Mouse (Mus musculus) small intestine, adult 2 months (tissue): ENCODE measurements around the gene Cfhr1.

Experiments
- CTCF ChIP-seq: fragments of 200-500 bp; IDR thresholded peaks from 2 replicates; pipeline ENCODE4 v1.5.1; 2012; ENCODE audit warnings: low read depth, mild to moderate bottlenecking, control low read depth, inconsistent platforms, low read length, moderate library complexity, mixed read lengths; ENCODE audit not compliant: insufficient replicate concordance, insufficient read length; ENCODE audit errors: extremely low read depth
- POLR2A ChIP-seq: fragments of 200-500 bp; IDR thresholded peaks from 2 replicates; pipeline ENCODE4 v1.6.1; 2012; ENCODE audit warnings: low read depth, mild to moderate bottlenecking, control low read depth, inconsistent platforms, low read length, moderate library complexity

DNA sequence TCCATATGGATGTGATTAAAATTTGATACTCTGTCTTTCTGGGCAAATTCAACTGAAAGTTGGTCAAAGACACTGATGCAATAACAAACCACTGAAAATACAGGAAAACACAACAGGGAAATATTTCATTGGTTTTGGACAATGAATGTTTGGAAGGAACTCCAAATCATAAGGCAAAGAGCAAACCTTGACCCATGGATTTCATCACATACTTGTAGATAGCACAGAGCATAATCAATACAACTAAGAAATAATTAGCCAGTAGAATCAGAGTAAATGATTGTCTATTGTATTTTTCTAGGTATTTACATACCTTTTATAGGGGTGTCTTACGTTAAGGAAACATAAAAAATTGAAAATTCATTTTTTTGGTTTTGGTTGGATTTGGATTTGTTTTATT, 11.5 kb downstream of the Cfhr1 start:
- no peak for TF ChIP-seq CTCF
- TF ChIP-seq POLR2A: no peak
